Comparison of ENCODE assay signal across 10 mouse cellular contexts in genomic region chr1:51216292-51217050, GRCm38 (mm10).
DNase-seq lines count a peak whose midpoint lies in the region; ATAC-seq lines count a peak whose summit lies in the region.
"Had no signal": no experiment of that assay in that cellular context is flagged by ENCODE, and none has a peak within 500 bp of the region (broad histone marks: within the 10 kb centered on the region; RNA-seq: fewer than 3 reads in every experiment).

No protein-coding gene starts in this region.

- 0 out of 2 replicates have a peak, but pooled peaks cover 3% of the 10 kb centered on the region for H3K4me1 ChIP-seq in neural tube, embryonic 14.5 days (ENCODE audit: control insufficient read depth, insufficient read depth, low read length)
- no peaks in the 10 kb centered on the region for H3K4me1 ChIP-seq in intestine, embryonic 15.5 days (replicated peaks)

- peak; percentile 8 for DNase-seq in cerebellum, adult 9-11 months
- DNase-seq in cerebellum, adult 9-10 months: no peak
- peak; percentile 10 to 23 for DNase-seq in left cerebral cortex, postnatal 14 days (ENCODE audit: low spot score in 2 of 2)
- DNase-seq in left cerebral cortex, postnatal 36 days (ENCODE audit: low spot score in 2 of 2): no peak
- peak; percentile 7 to 11 for DNase-seq in heart, postnatal 36 days
- no peak for DNase-seq in urinary bladder, postnatal 10 days (ENCODE audit: low spot score)
- DNase-seq: thymus, adult 2 months had no signal

- no peaks in the 10 kb centered on the region for H3K9me3 ChIP-seq in neural tube, embryonic 14.5 days (ENCODE audit: control insufficient read depth, low read length)
- H3K9me3 ChIP-seq in intestine, embryonic 15.5 days: no peaks in the 10 kb centered on the region

- WGBS in neural tube, embryonic 14.5 days: 51% methylated on average over 5 of the region's 5 CpGs
- 82% methylated on average over 5 of the region's 5 CpGs for WGBS in intestine, embryonic 15.5 days

- peak overlapping the region; percentile 18; the same call in 1 of the 2 replicates for H3K27ac ChIP-seq in neural tube, embryonic 14.5 days (ENCODE audit: low read depth, low read length)
- H3K27ac ChIP-seq in intestine, embryonic 15.5 days: no peak overlapping the region
- H3K27ac ChIP-seq: kidney, postnatal 0 days had no signal

- H3K27me3 ChIP-seq in neural tube, embryonic 14.5 days (ENCODE audit: control insufficient read depth, insufficient read depth, low read length): no peaks in the 10 kb centered on the region
- no peaks in the 10 kb centered on the region for H3K27me3 ChIP-seq in intestine, embryonic 15.5 days (replicated peaks)

- H3K36me3 ChIP-seq in neural tube, embryonic 14.5 days (ENCODE audit: control insufficient read depth, insufficient read depth, low read length): no peaks in the 10 kb centered on the region
- no peaks in the 10 kb centered on the region for H3K36me3 ChIP-seq in intestine, embryonic 15.5 days

- H3K4me3 ChIP-seq in neural tube, embryonic 14.5 days (ENCODE audit: low read depth, low read length): no peak overlapping the region
- no peak overlapping the region for H3K4me3 ChIP-seq in intestine, embryonic 15.5 days (replicated peaks)

- intact Hi-C loops in left cerebral cortex, postnatal 14 days (cut with DNase I): no loop called here
- intact Hi-C loops in left cerebral cortex, postnatal 36 days (cut with DNase I): no loop called here
- intact Hi-C loops in heart, postnatal 36 days (cut with DNase I): no loop called here

- H3K9ac ChIP-seq in neural tube, embryonic 14.5 days (replicated peaks; ENCODE audit: low read depth, low read length): no peak overlapping the region
- H3K9ac ChIP-seq in intestine, embryonic 15.5 days: no peak overlapping the region

- H3K4me2 ChIP-seq in neural tube, embryonic 14.5 days (ENCODE audit: low read depth, low read length): no peak overlapping the region
- no peak overlapping the region for H3K4me2 ChIP-seq in intestine, embryonic 15.5 days (replicated peaks)

- ATAC-seq in neural tube, embryonic 14.5 days (ENCODE audit: low read depth): peak; percentile 84
- ATAC-seq in intestine, embryonic 15.5 days: no peak

Comparison
In these comparisons a context has a peak if more than half of its experiments do, and no peak if none do; other contexts are left out.
1. DNase-seq: peak in cerebellum, adult 9-11 months (single experiment), left cerebral cortex, postnatal 14 days (2 of 2) and heart, postnatal 36 days (2 of 2); none in cerebellum, adult 9-10 months (single experiment), left cerebral cortex, postnatal 36 days (0 of 2) and urinary bladder, postnatal 10 days (single experiment).